Mouse (Mus musculus) megakaryocyte, embryonic 14.5 days (primary cell): ENCODE measurements around the gene Tnxb.

Source experiments
- FLI1 ChIP-seq: IDR thresholded peaks from 2 replicates; pipeline ENCODE4 v1.6.1; 2012; ENCODE audit warnings: low read length, inconsistent platforms, mixed read lengths
- GATA1 ChIP-seq: IDR thresholded peaks from 3 replicates; pipeline ENCODE4 v1.6.1; 2012; ENCODE audit warnings: mixed read lengths, low read length, inconsistent platforms, borderline replicate concordance

DNA sequence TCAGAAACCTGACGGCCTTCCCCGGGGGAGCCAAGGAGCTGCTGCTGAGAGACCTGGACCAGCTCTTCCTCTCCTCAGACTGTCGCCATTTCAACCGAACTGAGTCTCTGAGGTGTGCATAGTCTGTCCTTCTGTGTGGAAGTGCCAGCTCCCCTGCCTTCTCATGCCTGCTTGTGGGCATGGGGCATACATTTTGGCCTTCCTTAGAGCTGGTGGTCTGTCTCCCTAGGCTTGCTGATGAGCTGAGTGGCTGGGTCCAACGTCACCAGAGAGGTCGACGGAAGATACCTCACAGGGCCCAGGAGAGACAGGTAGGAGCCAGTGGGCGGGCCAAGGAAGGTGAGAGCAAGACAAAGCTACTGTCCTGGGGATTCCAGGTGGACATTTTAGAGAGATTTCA lies 17.4 kb upstream of the Tnxb start:
- TF ChIP-seq GATA1: no peak
- no peak for TF ChIP-seq FLI1
